Mouse (Mus musculus) C2C12 (cell line): Measurements from ENCODE around the gene Gm42791. TPM values are rescaled to one million over a fixed set of nuclear protein-coding genes. Genes with fewer than 3 reads are reported as not detected.

Experiments
- H3K27me3 ChIP-seq: one replicate; pipeline ENCODE4 v1.6.1; 2011; ENCODE audit not compliant: control insufficient read depth, insufficient read depth, insufficient read length
- H3K36me3 ChIP-seq: one replicate; pipeline ENCODE4 v1.6.1; 2011; ENCODE audit not compliant: control insufficient read depth, insufficient read depth
- H3K4me3 ChIP-seq: one replicate; pipeline ENCODE4 v1.5.1; 2011; ENCODE audit warnings: mild to moderate bottlenecking, control low read depth; ENCODE audit not compliant: poor library complexity, insufficient read depth, severe bottlenecking
- H3K79me2 ChIP-seq: one replicate; pipeline ENCODE4 v1.6.1; 2011; ENCODE audit not compliant: control insufficient read depth, insufficient read depth
- H3K79me3 ChIP-seq: one replicate; pipeline ENCODE4 v1.6.1; 2011; ENCODE audit warnings: low read depth, control low read depth
- H3ac ChIP-seq: one replicate; pipeline ENCODE3; 2011; ENCODE audit warnings: low read depth; ENCODE audit not compliant: control insufficient read depth, insufficient read length
- CEBPB ChIP-seq: IDR thresholded peaks from one replicate; pipeline ENCODE4 v1.6.1; 2011; ENCODE audit warnings: low read depth, mild to moderate bottlenecking, control low read depth, moderate library complexity
- CTCF ChIP-seq: IDR thresholded peaks from one replicate; pipeline ENCODE4 v1.5.1; 2011; ENCODE audit not compliant: control insufficient read depth, insufficient read depth, insufficient read length
- FOSL1 ChIP-seq: IDR thresholded peaks from one replicate; pipeline ENCODE4 v1.8.0; 2011; ENCODE audit warnings: mild to moderate bottlenecking, low read length; ENCODE audit not compliant: poor library complexity, insufficient read depth, severe bottlenecking
- MAX ChIP-seq: IDR thresholded peaks from one replicate; pipeline ENCODE4 v1.6.1; 2011; ENCODE audit warnings: mild to moderate bottlenecking, control low read depth
- MYOD1 ChIP-seq: IDR thresholded peaks from one replicate; pipeline ENCODE4 v1.6.1; 2011; ENCODE audit warnings: low read depth; ENCODE audit not compliant: control insufficient read depth, insufficient read length
- MYOG ChIP-seq: IDR thresholded peaks from one replicate; pipeline ENCODE4 v1.6.1; 2011; ENCODE audit not compliant: control insufficient read depth, insufficient read length; ENCODE audit errors: extremely low read depth
- USF1 ChIP-seq: IDR thresholded peaks from one replicate; pipeline ENCODE4 v1.6.1; 2011; ENCODE audit warnings: low read depth, mild to moderate bottlenecking, control low read depth, moderate library complexity
- polyA plus RNA-seq: library from polyadenylated mRNA; unstranded; fragments of >200 nt; fragmentation: generic; extraction: Trizol; gene quantifications from one replicate; pipeline ENCODE4 v1.2.1, GENCODE M21; 2012; ENCODE audit warnings: missing spikeins

Gene Gm42791
- polyA plus RNA-seq, 1 experiment, result not detected

DNA sequence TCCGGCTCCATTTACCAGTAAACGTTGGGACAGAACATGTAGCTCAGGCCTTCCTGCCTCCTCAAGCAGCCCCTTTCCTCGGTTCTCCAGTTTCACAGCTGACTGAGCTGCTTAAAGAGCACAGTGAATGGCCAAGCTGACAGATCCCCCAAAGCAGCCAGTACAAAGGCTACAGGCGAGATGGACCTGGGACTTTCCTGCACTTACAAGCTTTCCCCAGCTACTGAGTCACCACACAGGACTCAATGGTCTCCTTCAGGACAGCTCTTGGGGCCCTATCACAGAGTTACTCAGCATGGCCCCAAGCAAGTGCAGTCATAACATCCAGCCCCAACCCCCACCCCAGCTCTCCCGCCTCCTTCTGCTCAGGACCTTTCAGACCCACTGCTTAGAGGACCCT lies 99.9 kb downstream of the Gm42791 start:
- H3ac ChIP-seq, result peak overlapping the region; percentile 16
- no peaks in the 10 kb centered on the region for H3K27me3 ChIP-seq
- H3K79me3 ChIP-seq, result no peaks in the 10 kb centered on the region
- TF ChIP-seq MAX (no peak), FOSL1 (no peak), MYOG (no peak), CEBPB (no peak), MYOD1 (no peak), CTCF (no peak), USF1 (no peak)
- no peak overlapping the region for H3K4me3 ChIP-seq
- H3K36me3 ChIP-seq, result peaks cover 12% of the 10 kb centered on the region
- H3K79me2 ChIP-seq, result no peaks in the 10 kb centered on the region

DNA sequence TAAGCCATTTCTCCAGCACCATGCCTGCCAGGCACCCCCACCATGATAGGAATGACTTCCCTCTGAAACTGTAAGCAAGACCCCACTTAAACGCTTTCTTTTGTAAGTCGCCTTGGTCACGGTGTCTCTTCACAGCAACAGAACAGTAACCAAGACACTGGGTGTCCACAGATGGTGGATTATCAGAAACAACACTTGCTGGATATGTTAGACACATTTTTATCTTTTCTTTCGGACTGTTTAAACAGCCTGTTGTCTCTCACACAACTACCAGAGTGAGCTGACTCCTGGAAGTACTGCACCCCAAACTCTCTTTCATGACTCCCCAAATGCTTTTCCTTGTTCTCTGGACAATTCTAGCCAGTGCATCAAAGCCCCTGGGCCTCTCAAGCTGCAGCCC lies 104.7 kb downstream of the Gm42791 start:
- H3K36me3 ChIP-seq, result peaks cover 14% of the 10 kb centered on the region
- H3K79me3 ChIP-seq, result no peaks in the 10 kb centered on the region
- no peak overlapping the region for H3K4me3 ChIP-seq
- H3K27me3 ChIP-seq, result no peaks in the 10 kb centered on the region
- no peaks in the 10 kb centered on the region for H3K79me2 ChIP-seq
- H3ac ChIP-seq, result no peak overlapping the region
- TF ChIP-seq CTCF (no peak), FOSL1 (no peak), MYOD1 (no peak), MAX (no peak), CEBPB (no peak), MYOG (no peak), USF1 (no peak)

DNA sequence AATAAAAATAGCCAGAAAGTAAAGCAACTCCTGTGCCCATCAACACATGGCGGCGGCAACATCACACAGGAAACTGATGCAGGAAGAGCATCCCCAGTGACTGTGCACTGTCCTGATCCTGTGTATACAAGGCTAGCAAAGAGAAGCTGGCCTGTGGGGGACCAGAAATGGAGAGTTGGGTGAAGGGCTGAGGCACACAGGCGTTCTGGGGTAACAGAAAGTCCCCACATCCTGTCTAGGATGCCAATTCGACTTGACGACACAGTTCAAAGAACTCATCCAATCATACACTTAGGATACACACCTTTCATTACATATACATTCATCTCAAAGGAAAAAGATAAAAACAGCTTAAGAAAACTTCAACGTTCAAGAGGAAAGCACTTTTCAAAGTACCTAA lies 106.9 kb downstream of the Gm42791 start:
- H3ac ChIP-seq, result no peak overlapping the region
- peaks cover 14% of the 10 kb centered on the region for H3K36me3 ChIP-seq
- TF ChIP-seq MAX, result no peak
- TF ChIP-seq MYOD1, result no peak
- H3K4me3 ChIP-seq, result no peak overlapping the region
- H3K79me3 ChIP-seq, result no peaks in the 10 kb centered on the region
- no peaks in the 10 kb centered on the region for H3K79me2 ChIP-seq
- no peaks in the 10 kb centered on the region for H3K27me3 ChIP-seq

DNA sequence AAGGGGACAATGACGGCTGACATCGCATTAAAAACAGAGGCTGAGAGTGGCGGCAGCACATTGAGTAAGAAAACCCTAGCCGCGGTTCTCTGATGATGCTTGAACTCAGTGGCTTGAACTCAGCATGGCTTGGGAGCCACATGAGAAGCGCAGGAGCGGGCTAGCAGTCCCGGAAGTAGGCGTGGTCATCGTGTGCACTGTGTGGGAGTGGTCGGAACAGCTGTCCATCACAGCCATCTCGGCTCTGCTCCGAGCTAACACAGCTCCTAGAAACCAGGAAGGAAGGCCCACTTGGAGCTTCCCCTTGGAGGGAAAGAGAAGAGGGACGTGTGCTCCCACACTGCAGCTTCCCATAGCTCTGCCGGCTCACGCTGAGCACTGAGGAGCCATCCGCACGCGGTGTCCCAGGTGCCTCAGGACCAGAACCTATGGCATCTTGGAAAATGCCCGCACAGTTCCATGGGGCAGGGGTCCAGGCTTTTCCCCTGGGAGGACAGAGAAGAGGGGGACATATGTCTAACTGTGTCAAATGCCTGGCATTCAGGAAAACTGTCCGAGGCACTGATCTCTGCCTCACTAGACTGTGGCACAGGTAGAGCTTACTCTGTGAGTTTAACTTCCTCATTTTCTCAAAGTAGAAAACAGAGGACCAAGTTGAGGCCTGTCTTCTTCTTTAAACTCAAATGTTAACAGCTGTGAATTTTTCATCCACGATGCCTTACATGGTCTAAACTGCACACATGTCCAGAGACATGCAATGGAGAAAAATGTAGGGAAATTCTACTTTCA lies 108.9 kb downstream of the Gm42791 start:
- peaks cover 7% of the 10 kb centered on the region for H3K36me3 ChIP-seq
- no peak overlapping the region for H3K4me3 ChIP-seq

DNA sequence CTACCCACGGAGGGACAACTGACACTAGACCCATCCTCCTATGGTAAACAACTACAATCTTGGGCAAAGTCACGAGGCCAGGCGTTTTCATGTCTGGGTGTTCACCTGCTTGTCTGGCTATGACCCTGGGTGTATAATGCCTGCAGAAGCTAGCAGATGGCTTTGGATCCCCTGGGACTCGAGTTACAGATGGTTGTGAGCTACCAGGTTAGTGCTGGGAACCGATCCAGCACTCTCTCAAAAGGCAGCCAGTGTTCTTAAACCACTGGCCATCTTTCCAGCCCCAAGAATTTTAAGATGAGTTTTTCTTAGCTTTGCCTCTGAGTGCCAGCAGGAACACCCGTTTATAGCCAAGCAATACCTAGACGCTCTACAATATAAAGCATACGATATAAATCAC lies 111.3 kb downstream of the Gm42791 start:
- Histone ChIP-seq H3K79me2 (no peaks in the 10 kb centered on the region), H3K4me3 (no peak overlapping the region), H3K27me3 (no peaks in the 10 kb centered on the region), H3ac (no peak overlapping the region), H3K79me3 (no peaks in the 10 kb centered on the region), H3K36me3 (no peaks in the 10 kb centered on the region)
- TF ChIP-seq CEBPB (no peak), MAX (no peak), CTCF (no peak), MYOG (no peak), FOSL1 (no peak)

More for the DNA sequence above, 108.9 kb downstream of the Gm42791 start:
- no peaks in the 10 kb centered on the region for H3K27me3 ChIP-seq
- H3ac ChIP-seq, result no peak overlapping the region
- no peak for TF ChIP-seq USF1
- TF ChIP-seq MYOD1, result no peak
- TF ChIP-seq CEBPB, result no peak
- no peak for TF ChIP-seq MAX
- no peak for TF ChIP-seq FOSL1
- TF ChIP-seq MYOG, result no peak
- H3K79me2 ChIP-seq, result no peaks in the 10 kb centered on the region
- no peaks in the 10 kb centered on the region for H3K79me3 ChIP-seq

DNA sequence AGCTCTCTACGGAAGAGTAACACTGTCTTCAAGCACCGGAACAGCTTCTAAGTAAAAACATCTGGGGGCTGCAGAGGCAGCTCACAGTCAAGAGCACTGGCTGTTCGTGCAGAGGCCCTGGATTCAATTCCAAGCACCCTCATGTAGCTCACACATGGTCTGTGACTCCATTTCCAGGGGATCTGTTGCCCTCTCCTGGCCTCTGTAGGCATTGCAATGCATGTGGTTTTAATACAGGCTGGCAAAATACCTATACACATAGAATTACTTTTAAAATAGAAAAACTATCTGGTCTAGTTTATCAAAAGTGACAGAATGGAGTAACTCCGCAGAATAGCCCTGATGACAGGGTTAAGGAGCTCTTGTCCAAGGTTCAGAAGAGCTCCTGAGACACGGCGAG lies 115.7 kb downstream of the Gm42791 start:
- Histone ChIP-seq H3K4me3 (no peak overlapping the region), H3K36me3 (no peaks in the 10 kb centered on the region), H3K79me2 (no peaks in the 10 kb centered on the region), H3ac (no peak overlapping the region), H3K27me3 (no peaks in the 10 kb centered on the region), H3K79me3 (no peaks in the 10 kb centered on the region)
- TF ChIP-seq USF1, result no peak
- no peak for TF ChIP-seq MYOG
- no peak for TF ChIP-seq MYOD1
- TF ChIP-seq CTCF, result no peak
- no peak for TF ChIP-seq MAX
- no peak for TF ChIP-seq CEBPB
- TF ChIP-seq FOSL1, result no peak
